Mouse (Mus musculus) embryonic fibroblast, embryonic 13.5 days (primary cell): Measurements from ENCODE around the gene Pmepa1. TPM values are rescaled to one million over a fixed set of nuclear protein-coding genes. Genes with fewer than 3 reads are reported as not detected.

ENCODE experiments used
- H3K27ac ChIP-seq: 2 replicates; pipeline ENCODE4 v1.5.1; 2012; ENCODE audit warnings: low read length, control low read depth, inconsistent platforms; ENCODE audit not compliant: insufficient read depth
- H3K4me1 ChIP-seq: 2 replicates; pipeline ENCODE4 v1.6.1; 2011; ENCODE audit warnings: low read length; ENCODE audit not compliant: control insufficient read depth, insufficient read depth
- H3K4me3 ChIP-seq: 2 replicates; pipeline ENCODE4 v1.5.1; 2011; ENCODE audit warnings: mild to moderate bottlenecking, control low read depth, low read length; ENCODE audit not compliant: insufficient read depth
- CTCF ChIP-seq: IDR thresholded peaks from 2 replicates; pipeline ENCODE4 v1.5.1; 2011; ENCODE audit warnings: mild to moderate bottlenecking, control low read depth, low read length, moderate library complexity, borderline replicate concordance; ENCODE audit not compliant: insufficient read depth
- POLR2A ChIP-seq: IDR thresholded peaks from 2 replicates; pipeline ENCODE4 v1.6.1; 2011; ENCODE audit warnings: low read depth, mild to moderate bottlenecking, control low read depth, low read length, moderate library complexity
- polyA plus RNA-seq: library from polyadenylated mRNA; stranded (reverse); fragments of >200 nt; gene quantifications from 2 replicates; pipeline ENCODE4 v1.2.4, GENCODE M21; 2011; ENCODE audit warnings: low read depth; ENCODE audit not compliant: missing spikeins, insufficient read length

Pmepa1 gene
- polyA plus RNA-seq, 1 experiment, result 141 TPM

- TF ChIP-seq CTCF (no peak), POLR2A (no peak)
- Histone ChIP-seq H3K4me3 (no peak overlapping the region), H3K4me1 (peaks cover 61% of the 10 kb centered on the region), H3K27ac (peak overlapping the region; percentile 86)
These were observed 9.8 kb downstream of the Pmepa1 start for GRCm38 (mm10) chr2:173266349-173267112.

- Histone ChIP-seq H3K27ac (peak overlapping the region; percentile 86), H3K4me3 (no peak overlapping the region), H3K4me1 (peaks cover 68% of the 10 kb centered on the region)
- no peak for TF ChIP-seq POLR2A
- TF ChIP-seq CTCF, result no peak
These were observed 10.7 kb downstream of the Pmepa1 start for GRCm38 (mm10) chr2:173265468-173266265.

- Histone ChIP-seq H3K4me1 (peaks cover 67% of the 10 kb centered on the region), H3K27ac (peak overlapping the region; percentile 86), H3K4me3 (no peak overlapping the region)
- TF ChIP-seq CTCF, result no peak
- TF ChIP-seq POLR2A, result no peak
These were observed 11.7 kb downstream of the Pmepa1 start for GRCm38 (mm10) chr2:173264467-173265128.

GRCm38 (mm10) chr2:173263636-173264330, 12.6 kb downstream of the Pmepa1 start:
- TF ChIP-seq POLR2A (no peak), CTCF (no peak)
- Histone ChIP-seq H3K27ac (peak overlapping the region; percentile 86), H3K4me3 (no peak overlapping the region), H3K4me1 (peaks cover 66% of the 10 kb centered on the region)

GRCm38 (mm10) chr2:173261497-173261896, 14.8 kb downstream of the Pmepa1 start:
- peaks cover 69% of the 10 kb centered on the region for H3K4me1 ChIP-seq

GRCm38 (mm10) chr2:173258459-173259091, 17.8 kb downstream of the Pmepa1 start:
- H3K27ac ChIP-seq, result peak overlapping the region; percentile 82
- TF ChIP-seq POLR2A, result no peak
- no peak for TF ChIP-seq CTCF
- no peak overlapping the region for H3K4me3 ChIP-seq
- peaks cover 59% of the 10 kb centered on the region for H3K4me1 ChIP-seq

More at GRCm38 (mm10) chr2:173261497-173261896, 14.8 kb downstream of the Pmepa1 start:
- peak overlapping the region; percentile 82 for H3K27ac ChIP-seq
- no peak overlapping the region for H3K4me3 ChIP-seq
- TF ChIP-seq POLR2A, result no peak
- no peak for TF ChIP-seq CTCF

GRCm38 (mm10) chr2:173257610-173258009, 18.7 kb downstream of the Pmepa1 start:
- Histone ChIP-seq H3K27ac (peak overlapping the region; percentile 82), H3K4me1 (peaks cover 55% of the 10 kb centered on the region), H3K4me3 (no peak overlapping the region)
- no peak for TF ChIP-seq POLR2A
- no peak for TF ChIP-seq CTCF

- Histone ChIP-seq H3K27ac (peak overlapping the region; percentile 53), H3K4me3 (no peak overlapping the region), H3K4me1 (peaks cover 52% of the 10 kb centered on the region)
- TF ChIP-seq POLR2A (no peak), CTCF (no peak)
These were observed 19.8 kb downstream of the Pmepa1 start for GRCm38 (mm10) chr2:173256552-173256949.
